Mouse (Mus musculus) liver, embryonic 14.5 days (tissue): ENCODE measurements around the gene Snx18. TPM values are rescaled to one million over a fixed set of nuclear protein-coding genes. Genes with fewer than 3 reads are reported as not detected.

Experiments used
- ATAC-seq: fragments of 200-750 bp; cut with Nextera tagmentation; 2 replicates; pipeline ENCODE4 v1.8.0; 2017; ENCODE audit warnings: moderate number of reproducible peaks, mild to moderate bottlenecking, moderate library complexity; ENCODE audit not compliant: insufficient read depth
- DNase-seq, 3 experiments: peaks; one replicate each; pipeline ENCODE4 v3.0.0-alpha.2; 2012 to 2013; ENCODE audit warnings: low read depth in 3 of 3, low spot score in 3 of 3
- H3K27ac ChIP-seq: fragments of 300-500 bp; sonication (generic); 2 replicates; pipeline ENCODE4 v1.5.1; 2014; ENCODE audit warnings: moderate library complexity, mild to moderate bottlenecking, control low read depth, inconsistent platforms
- H3K27me3 ChIP-seq: fragments of 300-500 bp; sonication (generic); 2 replicates; pipeline ENCODE4 v1.6.1; 2014; ENCODE audit warnings: mild to moderate bottlenecking, low read length, moderate library complexity; ENCODE audit not compliant: control insufficient read depth, insufficient read depth
- H3K36me3 ChIP-seq: fragments of 300-500 bp; sonication (generic); replicated peaks from 2 replicates; pipeline ENCODE4 v1.6.1; 2014; ENCODE audit warnings: low read depth; ENCODE audit not compliant: control insufficient read depth, insufficient read depth
- H3K4me1 ChIP-seq, 2 experiments: fragments of 200-500 bp in 1 of 2; fragments of 300-500 bp in 1 of 2; sonication (generic) in 1 of 2; replicated peaks; 2 replicates each; pipeline ENCODE4 v1.6.1; 2012 to 2014; ENCODE audit warnings: antibody characterized with exemption in 1 of 2, inconsistent platforms in 1 of 2, low read length in 1 of 2; ENCODE audit not compliant: control insufficient read depth in 2 of 2, insufficient read depth in 2 of 2
- H3K4me2 ChIP-seq: fragments of 300-500 bp; sonication (generic); 2 replicates; pipeline ENCODE4 v1.6.1; 2014; ENCODE audit warnings: low read depth, mild to moderate bottlenecking, control low read depth, moderate library complexity
- H3K4me3 ChIP-seq, 2 experiments: fragments of 200-500 bp in 1 of 2; fragments of 300-500 bp in 1 of 2; sonication (generic) in 1 of 2; 2 replicates each; pipeline ENCODE4 v1.5.1; 2012 to 2014; ENCODE audit warnings: low read depth in 2 of 2, low read length in 2 of 2, mild to moderate bottlenecking in 2 of 2, control low read depth in 1 of 2, inconsistent platforms in 1 of 2, moderate library complexity in 1 of 2; ENCODE audit not compliant: insufficient read depth in 1 of 2
- H3K9ac ChIP-seq: fragments of 300-500 bp; sonication (generic); replicated peaks from 2 replicates; pipeline ENCODE4 v1.6.1; 2014; ENCODE audit warnings: mild to moderate bottlenecking, control low read depth, moderate library complexity
- H3K9me3 ChIP-seq: fragments of 300-500 bp; sonication (generic); 2 replicates; pipeline ENCODE4 v1.6.1; 2016; ENCODE audit warnings: low read length, mixed read lengths; ENCODE audit not compliant: control insufficient read depth
- CTCF ChIP-seq: IDR thresholded peaks from 2 replicates; pipeline ENCODE4 v1.5.1; 2016; ENCODE audit warnings: antibody characterized with exemption, low read depth, control low read depth
- EP300 ChIP-seq: IDR thresholded peaks from 2 replicates; pipeline ENCODE4 v1.6.1; 2016; ENCODE audit warnings: antibody characterized with exemption, low read depth
- WGBS: fragments of 180-500 bp; shearing (Covaris S2); extraction: QIAGEN DNeasy Blood & Tissue Kit; methylation state at CpG from one replicate; pipeline ENCODE4 v1.1.7; 2014; ENCODE audit not compliant: insufficient replicate concordance; 5-methylcytosine and 5-hydroxymethylcytosine counted together
- polyA plus RNA-seq, 2 experiments: library from polyadenylated mRNA; depleted of rRNA in 1 of 2; stranded (reverse) in 1 of 2; unstranded in 1 of 2; fragments of >200 nt; fragmentation: Nextera tagmentation in 1 of 2; extraction: Ambion mirVana in 1 of 2; gene quantifications; 2 replicates each; pipeline versions ENCODE4 v1.2.1 to v1.2.3; 2012 to 2014

Snx18 gene
- polyA plus RNA-seq, 2 experiments = 3.8 to 5.9 TPM

- H3K27ac ChIP-seq = no peak overlapping the region
- H3K9me3 ChIP-seq = no peaks in the 10 kb centered on the region
- H3K36me3 ChIP-seq = no peaks in the 10 kb centered on the region
- no peak for TF ChIP-seq CTCF
- no peak for TF ChIP-seq EP300
- H3K9ac ChIP-seq = no peak overlapping the region
- no peaks in the 10 kb centered on the region for H3K27me3 ChIP-seq
- H3K4me2 ChIP-seq = no peak overlapping the region
- WGBS = 74% methylated on average over 7 of the region's 7 CpGs
- H3K4me3 ChIP-seq = no peak overlapping the region
- ATAC-seq (no peak), DNase-seq (no peak)
- peaks cover 2 to 26% of the 10 kb centered on the region in 2 experiments; a peak in 3 of 4 replicates for H3K4me1 ChIP-seq
Observed at GRCm38 (mm10) chr13:113607371-113607770, 11.0 kb downstream of the Snx18 start.

- Histone ChIP-seq H3K4me1 (peaks cover 2 to 28% of the 10 kb centered on the region in 2 experiments; a peak in 3 of 4 replicates), H3K27me3 (no peaks in the 10 kb centered on the region), H3K4me3 (no peak overlapping the region), H3K4me2 (no peak overlapping the region), H3K9ac (no peak overlapping the region), H3K27ac (no peak overlapping the region), H3K36me3 (no peaks in the 10 kb centered on the region), H3K9me3 (no peaks in the 10 kb centered on the region)
- 73% methylated on average over 18 of the region's 18 CpGs for WGBS
- no peak for ATAC-seq
- DNase-seq = no peak
- TF ChIP-seq CTCF (no peak), EP300 (no peak)
Observed at GRCm38 (mm10) chr13:113606741-113607358, 11.5 kb downstream of the Snx18 start.

- Histone ChIP-seq H3K4me2 (no peak overlapping the region), H3K4me3 (no peak overlapping the region), H3K9me3 (no peaks in the 10 kb centered on the region), H3K4me1 (peaks cover 2 to 33% of the 10 kb centered on the region in 2 experiments; a peak in 3 of 4 replicates), H3K36me3 (no peaks in the 10 kb centered on the region), H3K9ac (no peak overlapping the region), H3K27me3 (no peaks in the 10 kb centered on the region), H3K27ac (no peak overlapping the region)
- TF ChIP-seq CTCF (no peak), EP300 (no peak)
- ATAC-seq (no peak), DNase-seq (no peak)
- 78% methylated on average over 14 of the region's 14 CpGs for WGBS
Observed at GRCm38 (mm10) chr13:113606131-113606530, 12.2 kb downstream of the Snx18 start.

- Histone ChIP-seq H3K9ac (no peak overlapping the region), H3K4me1 (peaks cover 1 to 36% of the 10 kb centered on the region in 2 experiments; a peak in 3 of 4 replicates), H3K9me3 (no peaks in the 10 kb centered on the region), H3K4me2 (no peak overlapping the region), H3K4me3 (no peak overlapping the region), H3K36me3 (no peaks in the 10 kb centered on the region), H3K27ac (no peak overlapping the region), H3K27me3 (no peaks in the 10 kb centered on the region)
- TF ChIP-seq CTCF (no peak), EP300 (no peak)
- WGBS = 80% methylated on average over 10 of the region's 10 CpGs
- ATAC-seq = no peak
- DNase-seq = no peak
Observed at GRCm38 (mm10) chr13:113605693-113606092, 12.7 kb downstream of the Snx18 start.

- no peaks in the 10 kb centered on the region for H3K9me3 ChIP-seq
- no peak for DNase-seq
- peaks cover 0 to 29% of the 10 kb centered on the region in 2 experiments; a peak in 3 of 4 replicates for H3K4me1 ChIP-seq
- no peak overlapping the region for H3K27ac ChIP-seq
- no peaks in the 10 kb centered on the region for H3K27me3 ChIP-seq
- H3K9ac ChIP-seq = no peak overlapping the region
- H3K4me3 ChIP-seq = no peak overlapping the region
- no peak for ATAC-seq
- no peaks in the 10 kb centered on the region for H3K36me3 ChIP-seq
- WGBS = 59% methylated on average over 6 of the region's 6 CpGs
- H3K4me2 ChIP-seq = no peak overlapping the region
- TF ChIP-seq CTCF (no peak), EP300 (no peak)
Observed at GRCm38 (mm10) chr13:113604321-113604720, 14.0 kb downstream of the Snx18 start.
